Mouse (Mus musculus) neural tube, embryonic 14.5 days (tissue): Measurements from ENCODE around the gene Map4k2. TPM values are rescaled to one million over a fixed set of nuclear protein-coding genes. Genes with fewer than 3 reads are reported as not detected.

Experiments
- ATAC-seq: fragments of 200-750 bp; cut with Nextera tagmentation; 2 replicates; pipeline ENCODE4 v1.8.0; 2017; ENCODE audit warnings: low read depth, mild to moderate bottlenecking, moderate TSS enrichment, moderate library complexity
- H3K27ac ChIP-seq: fragments of 300-500 bp; sonication (generic); 2 replicates; pipeline ENCODE4 v1.5.1; 2014; ENCODE audit warnings: low read depth, mild to moderate bottlenecking, control low read depth, low read length, moderate library complexity, mixed read lengths
- H3K27me3 ChIP-seq: fragments of 300-500 bp; sonication (generic); 2 replicates; pipeline ENCODE4 v1.6.1; 2014; ENCODE audit warnings: low read length; ENCODE audit not compliant: control insufficient read depth, insufficient read depth
- H3K36me3 ChIP-seq: fragments of 300-500 bp; sonication (generic); 2 replicates; pipeline ENCODE4 v1.6.1; 2014; ENCODE audit warnings: low read length, mixed read lengths; ENCODE audit not compliant: control insufficient read depth, insufficient read depth
- H3K4me1 ChIP-seq: fragments of 300-500 bp; sonication (generic); 2 replicates; pipeline ENCODE4 v1.6.1; 2014; ENCODE audit warnings: low read length; ENCODE audit not compliant: control insufficient read depth, insufficient read depth
- H3K4me2 ChIP-seq: fragments of 300-500 bp; sonication (generic); 2 replicates; pipeline ENCODE4 v1.6.1; 2014; ENCODE audit warnings: mild to moderate bottlenecking, low read depth, low read length, control low read depth
- H3K4me3 ChIP-seq: fragments of 300-500 bp; sonication (generic); 2 replicates; pipeline ENCODE4 v1.5.1; 2014; ENCODE audit warnings: low read depth, low read length, control low read depth, mixed read lengths
- H3K9ac ChIP-seq: fragments of 300-500 bp; sonication (generic); replicated peaks from 2 replicates; pipeline ENCODE4 v1.6.1; 2014; ENCODE audit warnings: low read depth, mild to moderate bottlenecking, control low read depth, low read length, mixed read lengths
- H3K9me3 ChIP-seq: fragments of 300-500 bp; sonication (generic); 2 replicates; pipeline ENCODE4 v1.6.1; 2016; ENCODE audit warnings: low read length; ENCODE audit not compliant: control insufficient read depth
- WGBS: fragments of 180-500 bp; shearing (Covaris S2); extraction: QIAGEN DNeasy Blood & Tissue Kit; methylation state at CpG from one replicate; pipeline ENCODE4 v1.1.7; 2014; 5-methylcytosine and 5-hydroxymethylcytosine counted together
- polyA plus RNA-seq: library from polyadenylated mRNA; unstranded; fragments of >200 nt; fragmentation: Nextera tagmentation; extraction: Ambion mirVana; gene quantifications from 2 replicates; pipeline ENCODE4 v1.2.1, GENCODE M21; 2014

Map4k2 gene
- polyA plus RNA-seq = 13.3 and 15.8 TPM in 2 replicates

DNA sequence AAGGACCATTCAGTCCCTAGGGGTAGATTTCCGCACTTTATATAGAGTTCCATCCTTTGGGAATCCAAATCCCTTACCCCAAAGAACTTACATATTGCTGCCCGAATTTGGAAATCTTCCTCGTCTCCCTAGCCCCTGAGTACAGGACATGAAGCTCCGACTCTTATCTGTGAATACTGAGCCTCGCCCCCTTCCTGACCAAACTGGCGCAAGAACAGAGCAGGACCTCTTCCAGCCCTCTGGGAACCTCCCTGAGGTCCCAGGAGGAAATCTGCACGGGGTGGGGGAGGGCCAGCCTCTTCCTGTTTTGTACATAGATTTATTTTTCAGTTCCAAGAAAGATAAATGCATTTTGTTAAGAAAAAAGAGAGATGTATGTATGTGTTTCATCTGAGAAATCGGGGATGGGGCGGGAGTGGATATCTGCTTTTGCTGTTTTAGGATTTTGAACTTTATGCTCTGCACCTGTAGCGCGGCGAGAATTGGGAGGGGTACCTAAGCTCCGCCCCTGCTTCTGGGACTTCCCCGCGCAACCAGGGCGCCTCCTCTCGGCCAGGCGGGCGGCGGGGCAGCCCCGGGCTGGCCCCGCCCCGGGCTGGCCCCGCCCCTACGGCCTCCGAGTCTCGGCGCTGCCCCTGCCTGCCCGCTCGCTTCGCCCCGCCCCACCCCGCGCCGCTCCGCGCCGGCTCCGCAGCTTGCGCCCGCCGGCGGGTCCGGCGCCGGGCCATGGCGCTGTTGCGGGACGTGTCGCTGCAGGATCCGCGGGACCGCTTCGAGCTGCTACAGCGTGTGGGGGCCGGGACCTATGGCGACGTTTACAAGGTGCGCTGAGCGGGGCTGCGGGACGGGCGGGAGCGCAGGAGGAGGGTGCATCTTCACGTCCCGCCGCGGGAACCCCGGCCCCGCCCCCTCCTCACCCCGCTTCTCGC is at the start of gene Map4k2:
Gene Map4k2, plus strand, starts transcription at position 612 of the 929 bp plus-strand sequence.
- Histone ChIP-seq H3K4me3 (peak within 1 kb of the TSS; percentile 53), H3K27ac (peak within 1 kb of the TSS; percentile 7; the same call in 1 of the 2 replicates), H3K27me3 (no peaks in the 10 kb centered on the region), H3K4me1 (peaks cover 18% of the 10 kb centered on the region), H3K4me2 (peak within 1 kb of the TSS; percentile 71), H3K36me3 (peaks cover 35% of the 10 kb centered on the region), H3K9ac (peak within 1 kb of the TSS; percentile 67), H3K9me3 (no peaks in the 10 kb centered on the region)
- peak; percentile 66 for ATAC-seq
- 10% methylated on average over 60 of the region's 72 CpGs for WGBS

DNA sequence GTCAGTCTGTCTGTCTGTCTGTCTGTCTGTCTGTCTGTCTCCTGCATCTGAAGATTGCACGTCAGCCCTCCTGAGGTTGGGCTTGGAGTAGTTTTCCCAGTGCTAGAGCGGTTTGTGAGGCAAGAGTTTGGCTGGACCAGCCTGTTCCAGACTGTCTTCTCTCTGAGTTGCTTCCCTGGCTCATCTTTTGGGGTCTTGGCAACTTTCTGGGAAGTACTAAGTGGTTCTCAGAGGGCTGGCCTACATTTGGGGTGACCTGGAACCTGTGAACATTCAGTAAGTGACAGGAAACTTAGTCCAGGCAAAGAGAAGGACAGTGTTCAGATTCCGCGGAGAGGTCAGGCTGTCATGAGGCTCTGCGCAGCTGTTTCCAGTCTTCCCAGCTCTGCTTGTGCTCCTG is 48.7 kb upstream of the Map4k2 start:
- Histone ChIP-seq H3K9ac (no peak overlapping the region), H3K4me3 (no peak overlapping the region), H3K4me1 (no peaks in the 10 kb centered on the region; the same call in 1 of the 2 replicates), H3K27ac (no peak overlapping the region), H3K27me3 (no peaks in the 10 kb centered on the region), H3K36me3 (peaks cover 24% of the 10 kb centered on the region), H3K4me2 (no peak overlapping the region), H3K9me3 (no peaks in the 10 kb centered on the region)
- WGBS = 92% methylated on average over 5 of the region's 5 CpGs
- no peak for ATAC-seq

DNA sequence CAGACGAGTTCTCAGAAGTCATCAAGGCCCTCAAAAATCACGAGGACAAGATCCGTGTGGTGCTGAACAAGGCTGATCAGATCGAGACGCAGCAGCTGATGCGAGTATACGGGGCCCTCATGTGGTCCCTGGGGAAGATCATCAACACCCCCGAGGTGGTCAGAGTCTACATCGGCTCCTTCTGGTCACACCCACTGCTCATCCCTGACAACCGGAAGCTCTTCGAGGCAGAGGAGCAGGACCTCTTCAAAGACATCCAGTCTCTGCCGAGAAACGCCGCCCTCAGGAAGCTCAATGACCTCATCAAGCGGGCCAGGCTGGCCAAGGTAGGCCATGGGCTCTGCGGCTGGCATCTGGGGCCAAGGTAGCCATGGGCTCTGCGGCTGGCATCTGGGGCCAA is 46.6 kb upstream of the Map4k2 start:
- Histone ChIP-seq H3K4me1 (no peaks in the 10 kb centered on the region), H3K4me3 (no peak overlapping the region), H3K9me3 (no peaks in the 10 kb centered on the region), H3K9ac (no peak overlapping the region), H3K36me3 (peaks cover 28% of the 10 kb centered on the region), H3K27me3 (no peaks in the 10 kb centered on the region), H3K27ac (no peak overlapping the region), H3K4me2 (no peak overlapping the region)
- ATAC-seq = no peak
- 98% methylated on average over 17 of the region's 17 CpGs for WGBS

DNA sequence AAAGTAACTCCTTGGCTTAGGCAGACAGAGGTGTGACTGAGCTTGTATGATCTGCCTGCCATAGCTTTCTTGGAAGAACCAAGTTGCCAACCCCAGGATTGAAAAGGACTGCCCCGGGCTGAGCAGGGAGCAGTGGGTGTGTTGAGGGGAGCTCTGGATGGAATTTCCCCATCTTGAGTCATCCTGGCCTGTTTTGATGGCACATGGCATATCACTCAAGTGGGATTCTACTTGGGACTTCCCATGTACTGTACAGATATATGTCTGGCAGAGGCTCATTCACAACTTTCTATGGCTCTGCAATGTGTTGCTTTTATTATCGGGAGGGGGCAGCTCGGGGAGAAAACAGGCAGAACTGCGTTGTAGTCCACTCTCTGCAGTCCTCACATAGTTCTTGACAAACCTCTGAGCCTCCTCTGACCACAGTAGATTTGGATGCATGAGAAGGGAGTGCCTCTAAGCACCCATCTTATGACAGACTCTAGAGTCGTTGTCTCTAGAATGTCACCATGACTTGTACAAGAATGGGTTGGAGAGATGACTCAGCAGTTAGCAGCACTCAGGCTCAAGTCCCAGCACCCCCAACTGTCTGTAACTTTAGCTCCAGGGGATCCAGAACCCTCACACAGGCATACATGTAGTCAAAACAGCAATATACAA is 44.3 kb upstream of the Map4k2 start:
- Histone ChIP-seq H3K4me3 (no peak overlapping the region), H3K36me3 (peaks cover 28% of the 10 kb centered on the region), H3K9ac (no peak overlapping the region), H3K27ac (no peak overlapping the region), H3K27me3 (no peaks in the 10 kb centered on the region), H3K9me3 (no peaks in the 10 kb centered on the region), H3K4me2 (no peak overlapping the region), H3K4me1 (no peaks in the 10 kb centered on the region)
- ATAC-seq = no peak
- WGBS = 91% methylated on average over 5 of the region's 5 CpGs

DNA sequence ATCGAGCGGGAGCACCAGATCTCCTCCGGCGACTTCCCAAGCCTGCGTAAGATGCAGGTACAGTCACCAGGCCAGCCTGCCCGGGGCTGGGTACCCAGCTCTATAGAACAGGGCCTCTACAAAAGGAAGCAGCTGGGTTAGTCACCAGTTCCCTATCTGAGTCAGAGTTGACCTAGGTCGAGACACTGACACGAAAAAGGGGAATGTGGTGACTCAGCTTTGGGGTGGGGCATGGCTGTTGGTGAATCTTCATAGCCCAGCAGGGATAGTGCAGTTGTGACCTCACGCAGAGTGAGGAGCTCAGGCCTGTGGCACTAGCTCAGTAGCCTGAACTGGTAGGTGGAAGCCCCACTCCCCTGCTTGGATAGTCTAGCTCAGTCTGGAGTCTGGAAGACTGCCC is 43.3 kb upstream of the Map4k2 start:
- H3K9ac ChIP-seq = no peak overlapping the region
- H3K36me3 ChIP-seq = peaks cover 28% of the 10 kb centered on the region
- H3K4me3 ChIP-seq = no peak overlapping the region
- no peaks in the 10 kb centered on the region for H3K9me3 ChIP-seq
- H3K27ac ChIP-seq = no peak overlapping the region
- H3K4me2 ChIP-seq = no peak overlapping the region
- no peak for ATAC-seq
- no peaks in the 10 kb centered on the region for H3K4me1 ChIP-seq
- no peaks in the 10 kb centered on the region for H3K27me3 ChIP-seq
- WGBS = 91% methylated on average over 9 of the region's 9 CpGs

DNA sequence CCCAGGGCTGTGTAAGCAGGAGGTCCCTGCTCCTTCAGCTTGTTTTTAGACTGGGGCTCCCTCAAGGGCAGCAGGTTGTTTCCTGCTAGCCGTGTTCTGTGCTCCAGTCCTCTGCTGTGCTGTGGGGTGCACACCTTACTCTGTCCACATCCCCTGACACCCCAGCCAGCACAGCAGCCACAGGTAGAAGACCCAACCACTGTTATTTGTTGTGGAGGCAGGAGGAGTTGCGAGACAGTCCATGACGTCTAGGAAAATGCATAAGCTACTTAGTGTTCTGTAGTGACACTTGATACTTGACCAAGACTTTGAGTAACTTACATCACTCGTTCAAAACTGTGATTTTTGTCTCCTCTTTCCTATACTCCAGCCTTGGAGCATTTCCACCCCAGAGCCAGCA is 41.9 kb upstream of the Map4k2 start:
- WGBS = 82% methylated on average over 4 of the region's 4 CpGs
- H3K27me3 ChIP-seq = no peaks in the 10 kb centered on the region
- no peak overlapping the region for H3K4me2 ChIP-seq
- no peak for ATAC-seq
- no peak overlapping the region for H3K9ac ChIP-seq
- H3K4me3 ChIP-seq = no peak overlapping the region
- no peaks in the 10 kb centered on the region for H3K9me3 ChIP-seq
- no peaks in the 10 kb centered on the region for H3K4me1 ChIP-seq
- peaks cover 25% of the 10 kb centered on the region for H3K36me3 ChIP-seq
- H3K27ac ChIP-seq = no peak overlapping the region

DNA sequence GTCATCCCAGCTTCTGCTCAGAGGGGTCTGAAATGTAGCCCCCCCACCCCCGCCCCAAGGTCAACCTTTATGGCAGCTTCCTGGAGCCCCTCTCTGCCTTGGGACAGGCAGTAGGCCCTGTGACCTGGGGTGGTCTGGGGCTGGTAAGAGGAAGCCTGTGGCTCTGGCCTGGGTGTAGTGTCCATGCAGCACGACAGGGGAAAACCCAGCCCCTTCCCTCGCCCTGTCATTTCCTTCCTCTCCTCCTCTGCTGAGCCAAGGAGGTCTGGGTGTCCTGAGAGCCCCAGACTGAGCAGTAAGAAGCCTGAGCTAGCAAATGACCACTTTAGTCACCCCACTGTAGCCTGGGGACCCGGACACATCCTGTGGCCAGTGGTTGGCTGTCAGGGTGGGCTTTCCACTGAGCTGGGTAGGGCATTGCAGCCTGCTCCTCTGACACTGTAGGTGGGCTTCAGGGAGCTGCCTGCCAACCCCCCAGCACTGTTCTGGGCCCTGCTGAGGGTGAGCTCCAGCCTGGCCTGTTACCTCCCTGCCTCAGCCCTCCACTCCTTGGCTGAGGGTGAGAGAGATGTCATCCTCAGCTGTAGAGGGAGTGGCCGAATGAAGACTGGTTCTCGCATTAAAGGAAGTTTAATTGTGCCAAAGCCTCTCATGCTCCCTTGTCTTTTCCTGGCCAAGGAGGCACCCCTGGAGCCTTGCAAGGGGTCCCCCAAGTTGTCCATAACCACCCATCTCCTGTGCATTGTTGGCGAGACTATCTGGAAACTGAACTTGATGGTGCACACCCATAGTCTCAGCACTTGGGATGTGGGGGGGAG is 41.3 kb upstream of the Map4k2 start:
- H3K9me3 ChIP-seq = no peaks in the 10 kb centered on the region
- no peak for ATAC-seq
- peaks cover 25% of the 10 kb centered on the region for H3K36me3 ChIP-seq
- no peak overlapping the region for H3K27ac ChIP-seq
- no peak overlapping the region for H3K9ac ChIP-seq
- no peak overlapping the region for H3K4me2 ChIP-seq
- H3K27me3 ChIP-seq = no peaks in the 10 kb centered on the region
- H3K4me1 ChIP-seq = no peaks in the 10 kb centered on the region
- H3K4me3 ChIP-seq = no peak overlapping the region
- 88% methylated on average over 7 of the region's 7 CpGs for WGBS

DNA sequence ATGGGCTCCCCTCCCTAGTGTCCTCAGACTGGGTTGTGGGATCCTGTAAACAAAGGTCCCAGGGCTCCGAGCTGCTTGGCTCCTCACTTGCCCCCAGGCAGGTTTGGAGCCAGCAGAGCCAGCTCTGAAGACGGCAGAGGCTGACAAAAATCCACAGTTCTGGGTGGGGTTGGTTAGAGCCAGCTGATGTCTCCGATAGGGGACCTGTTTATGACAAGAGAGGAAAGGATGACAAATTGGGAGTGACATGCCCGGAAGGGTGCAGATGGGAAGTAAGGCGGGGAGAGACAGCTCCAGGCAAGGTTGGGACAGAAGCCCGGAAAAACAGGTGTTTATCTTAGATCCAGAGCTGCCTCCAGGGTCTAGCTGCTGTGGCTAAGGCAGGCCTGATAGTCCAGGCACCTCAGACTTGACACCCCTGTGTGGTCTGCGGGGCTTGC is 40.5 kb upstream of the Map4k2 start:
- H3K4me2 ChIP-seq = no peak overlapping the region
- no peak overlapping the region for H3K27ac ChIP-seq
- H3K4me3 ChIP-seq = no peak overlapping the region
- 70% methylated on average over 7 of the region's 7 CpGs for WGBS
- no peaks in the 10 kb centered on the region for H3K4me1 ChIP-seq
- H3K9me3 ChIP-seq = no peaks in the 10 kb centered on the region
- H3K27me3 ChIP-seq = no peaks in the 10 kb centered on the region
- ATAC-seq = no peak
- no peak overlapping the region for H3K9ac ChIP-seq
- peaks cover 17% of the 10 kb centered on the region for H3K36me3 ChIP-seq
